Mouse (Mus musculus) embryonic fibroblast, embryonic 13.5 days (primary cell): ENCODE data around the gene Clec4g.

Experiments used
- CTCF ChIP-seq: IDR thresholded peaks from 2 replicates; pipeline ENCODE4 v1.5.1; 2011; ENCODE audit warnings: mild to moderate bottlenecking, control low read depth, low read length, moderate library complexity, borderline replicate concordance; ENCODE audit not compliant: insufficient read depth
- POLR2A ChIP-seq: IDR thresholded peaks from 2 replicates; pipeline ENCODE4 v1.6.1; 2011; ENCODE audit warnings: low read depth, mild to moderate bottlenecking, control low read depth, low read length, moderate library complexity

GRCm38 (mm10) chr8:3678831-3679230 lies 41.6 kb downstream of the Clec4g start:
- no peak for TF ChIP-seq POLR2A
- TF ChIP-seq CTCF = no peak
